Mouse (Mus musculus) granulocyte monocyte progenitor cell, adult 5-6 weeks (primary cell): ENCODE measurements around the gene Rras. TPM values are rescaled to one million over a fixed set of nuclear protein-coding genes. Genes with fewer than 3 reads are reported as not detected.

Experiments used
- ATAC-seq: replicated peaks from 2 replicates; pipeline ENCODE4 v1.8.0; 2016; ENCODE audit warnings: mild to moderate bottlenecking, moderate TSS enrichment, inconsistent platforms; ENCODE audit not compliant: poor library complexity, severe bottlenecking
- total RNA-seq, 2 experiments: library from RNA; stranded (forward) in 1 of 2; stranded (reverse) in 1 of 2; fragments of 200-712, 200-1000 nt in 1 of 2; fragments of >200 nt in 1 of 2; fragmentation: Nextera tagmentation in 1 of 2; gene quantifications; 2 replicates each; pipeline ENCODE4 v1.2.3; 2014 to 2017

Rras gene
- total RNA-seq, 2 experiments from 2014 or later, result 1.0 to 2.3 TPM

DNA sequence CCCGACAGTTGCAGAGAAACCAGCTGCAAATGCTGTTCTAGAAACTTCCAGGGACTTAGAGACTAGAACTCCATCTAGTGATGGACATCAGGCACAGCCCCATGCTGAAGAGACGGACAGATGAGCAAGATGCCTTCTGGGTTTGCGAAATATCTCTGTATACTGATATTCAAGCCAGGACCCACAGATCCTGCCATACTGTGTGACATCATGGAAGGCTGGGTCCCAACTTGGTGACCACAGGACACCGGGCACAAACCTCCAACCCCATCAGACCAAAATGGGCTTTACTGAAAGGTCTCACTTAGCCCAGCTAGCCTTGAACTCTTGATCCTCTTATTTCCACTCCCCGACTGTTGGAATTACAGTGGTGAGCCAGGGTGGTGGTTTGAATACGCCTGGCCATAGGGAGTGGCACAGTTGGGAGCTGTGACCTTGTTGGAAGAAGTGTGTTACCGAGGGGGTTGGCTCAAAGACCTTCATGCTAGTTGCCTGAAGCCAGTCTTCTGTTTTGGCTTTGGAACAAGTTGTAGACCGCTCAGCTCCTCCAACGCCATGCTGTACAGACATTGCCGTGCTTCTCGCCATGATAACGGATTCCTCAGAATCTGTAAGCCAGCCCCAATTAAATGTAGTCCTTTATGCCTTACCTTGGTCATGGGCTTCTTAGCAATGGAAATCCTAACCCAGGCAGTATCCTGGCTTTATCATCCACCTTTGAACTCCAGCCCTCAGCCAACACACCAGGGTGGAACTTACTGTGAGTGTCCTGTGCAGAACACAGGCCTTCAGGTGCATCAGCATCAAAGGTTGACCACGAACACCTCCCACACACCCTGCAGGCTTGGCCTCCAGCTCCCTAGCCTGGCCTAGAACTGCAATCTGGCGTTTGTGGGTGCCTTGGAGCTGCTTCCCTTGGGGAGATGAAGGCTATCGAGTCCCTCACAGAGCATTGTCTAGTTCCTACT, 6.8 kb downstream of the Rras start:
- peak; percentile 54 for ATAC-seq

DNA sequence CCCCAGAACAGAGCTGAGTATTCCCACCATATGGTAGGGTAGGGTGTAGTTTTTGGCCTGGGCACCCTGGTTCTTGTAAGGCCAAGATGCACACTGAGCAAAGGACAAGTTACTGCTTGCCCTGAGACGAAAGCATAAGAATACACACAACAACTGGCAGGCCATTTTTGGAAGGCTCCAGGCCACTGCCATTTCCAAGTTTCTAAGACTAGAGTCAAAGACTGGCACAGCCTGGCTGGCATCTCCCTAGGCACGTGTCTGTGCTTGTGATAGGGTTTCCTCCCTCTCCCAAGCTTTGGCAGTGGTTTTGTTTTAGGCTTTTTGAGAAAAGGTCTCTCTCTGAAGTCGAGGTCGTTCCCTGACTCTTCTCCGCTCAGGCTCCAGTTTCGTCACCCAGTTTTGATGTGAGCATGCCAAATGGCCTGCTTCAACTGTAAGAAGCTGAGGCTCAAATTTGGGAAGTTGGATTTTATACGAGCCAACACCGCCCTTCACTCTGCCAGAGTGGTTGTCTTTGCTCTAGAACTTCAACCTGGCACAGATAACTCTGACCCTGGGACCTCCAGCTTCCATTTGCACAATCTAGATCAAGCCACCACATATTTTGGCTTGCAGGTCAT, 8.0 kb downstream of the Rras start:
- ATAC-seq, result no peak

DNA sequence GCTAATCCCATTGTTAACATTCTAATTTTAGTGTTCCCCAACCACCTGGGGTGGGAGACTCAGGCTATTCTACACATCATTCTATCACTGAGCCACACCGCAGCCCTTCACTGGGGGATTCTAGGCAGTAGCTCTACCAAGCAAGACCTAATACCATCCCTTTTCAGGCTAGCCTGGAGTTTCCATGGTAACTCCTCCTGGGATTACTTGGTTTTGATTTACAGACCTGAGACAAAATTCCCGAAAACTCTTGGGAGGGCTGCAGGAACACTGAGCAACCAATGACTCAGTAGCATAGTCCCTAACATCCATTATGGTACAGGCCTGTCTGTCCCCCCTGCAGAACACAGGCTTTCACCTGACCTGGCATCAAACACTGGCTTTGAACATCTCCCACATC, 8.5 kb downstream of the Rras start:
- ATAC-seq, result no peak

DNA sequence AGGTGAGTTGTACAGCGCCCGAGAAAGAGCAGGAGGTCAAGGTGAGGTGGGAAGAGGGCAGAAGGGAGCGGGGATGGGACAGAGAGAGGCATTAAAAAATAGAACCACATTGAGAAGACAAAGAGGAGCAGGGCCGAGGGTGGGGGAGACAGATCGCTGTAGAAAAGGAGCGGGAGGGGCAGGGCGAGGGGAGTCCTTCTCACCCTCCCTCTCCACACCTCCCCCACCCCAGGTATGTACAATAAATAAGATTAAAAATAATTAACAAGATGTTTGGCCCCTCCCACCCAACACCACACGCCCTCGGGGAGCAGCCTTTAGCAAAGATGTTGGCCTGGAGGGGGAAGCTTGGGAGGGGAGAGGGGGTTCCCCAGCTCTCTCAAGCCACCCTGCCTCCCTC, 10.0 kb downstream of the Rras start:
- ATAC-seq, result no peak

DNA sequence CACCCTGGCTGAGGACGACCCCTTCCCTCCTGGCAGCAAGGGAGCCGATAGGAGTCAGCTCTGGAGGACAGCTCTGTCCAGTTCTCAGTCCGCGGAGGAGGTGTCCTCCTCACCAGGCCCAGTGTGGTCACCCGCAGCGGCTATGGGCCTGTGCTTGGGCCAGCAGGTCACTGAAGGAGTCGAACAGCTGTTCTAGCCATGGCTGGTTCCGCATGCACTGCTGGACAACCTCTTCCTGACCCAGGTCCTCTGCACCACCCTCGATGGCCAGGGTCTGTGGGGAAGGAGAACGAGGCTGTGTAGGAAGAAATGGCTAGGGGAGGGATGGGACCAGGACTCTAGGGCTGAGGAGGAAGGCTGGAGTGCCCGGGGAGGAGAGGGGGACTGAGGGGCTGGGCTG, 10.6 kb downstream of the Rras start:
- ATAC-seq, result no peak

DNA sequence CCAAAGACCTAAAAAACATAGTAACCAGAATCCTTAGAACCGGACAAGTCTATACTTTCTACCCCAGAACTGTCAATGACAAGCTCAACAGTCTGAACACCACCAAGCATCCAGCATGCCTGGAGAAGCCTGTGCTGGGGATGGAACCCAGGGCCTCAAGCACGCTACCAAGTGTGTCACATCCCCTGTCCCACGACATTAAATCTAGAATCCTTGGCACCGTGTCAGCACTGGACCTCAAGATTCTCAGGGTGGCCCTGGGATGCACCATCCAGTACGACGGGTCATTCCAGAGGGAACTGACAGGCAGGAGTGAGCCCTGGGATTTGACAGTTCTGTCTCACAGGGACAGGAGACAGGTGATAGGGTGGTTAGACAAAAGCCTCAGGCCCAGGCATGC, 12.2 kb downstream of the Rras start:
- ATAC-seq, result no peak

DNA sequence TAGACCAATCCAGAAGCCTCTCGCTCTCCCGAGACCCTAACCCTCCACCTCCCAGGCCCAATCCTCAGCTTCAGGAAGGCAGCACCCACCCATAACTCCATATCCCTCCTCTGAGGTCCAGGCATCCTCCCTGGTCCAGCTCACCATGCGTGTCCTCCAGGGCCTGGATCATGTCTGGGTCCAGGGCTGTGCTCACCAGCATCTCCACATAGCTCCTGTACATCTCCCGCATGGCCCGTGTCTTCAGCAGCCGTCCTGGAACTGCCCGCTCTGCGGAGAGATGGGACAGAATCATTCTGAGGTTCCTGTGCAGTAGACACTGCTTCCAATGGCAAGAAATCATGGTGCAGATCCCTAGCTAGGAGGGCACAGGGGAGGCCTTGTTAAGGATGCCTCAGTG, 13.1 kb downstream of the Rras start:
- ATAC-seq, result no peak

DNA sequence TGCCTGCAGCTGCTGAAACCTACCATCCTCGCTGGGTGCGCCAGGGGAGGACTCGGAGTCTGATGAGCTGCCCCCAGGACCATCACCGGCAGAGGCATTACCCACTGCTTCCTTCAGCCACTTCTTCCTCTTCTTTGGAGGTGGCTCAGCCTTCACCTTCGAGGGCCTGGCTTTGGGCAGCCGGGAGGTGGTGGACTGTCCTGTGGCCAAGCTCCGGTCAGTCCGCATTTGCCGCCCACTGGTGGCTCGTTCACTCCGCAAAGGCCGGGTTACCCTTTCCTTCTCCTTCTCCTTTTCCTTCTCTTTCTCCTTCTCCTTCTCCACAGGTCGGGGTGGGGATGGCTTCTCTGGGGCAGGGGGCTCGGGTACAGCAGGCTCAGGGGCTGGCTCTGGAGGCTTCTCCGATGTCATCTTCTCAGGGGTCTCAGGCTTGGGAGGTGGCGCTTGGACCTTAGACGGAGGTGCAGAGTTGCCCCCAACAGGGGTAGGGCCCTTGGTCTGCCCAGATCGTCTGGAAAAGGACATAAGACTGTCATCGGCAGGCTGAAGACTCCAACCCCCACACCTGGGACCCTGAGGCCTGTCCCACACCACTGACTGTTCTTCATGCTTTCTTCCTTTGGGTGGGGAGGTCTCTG, 16.1 kb downstream of the Rras start:
- no peak for ATAC-seq

DNA sequence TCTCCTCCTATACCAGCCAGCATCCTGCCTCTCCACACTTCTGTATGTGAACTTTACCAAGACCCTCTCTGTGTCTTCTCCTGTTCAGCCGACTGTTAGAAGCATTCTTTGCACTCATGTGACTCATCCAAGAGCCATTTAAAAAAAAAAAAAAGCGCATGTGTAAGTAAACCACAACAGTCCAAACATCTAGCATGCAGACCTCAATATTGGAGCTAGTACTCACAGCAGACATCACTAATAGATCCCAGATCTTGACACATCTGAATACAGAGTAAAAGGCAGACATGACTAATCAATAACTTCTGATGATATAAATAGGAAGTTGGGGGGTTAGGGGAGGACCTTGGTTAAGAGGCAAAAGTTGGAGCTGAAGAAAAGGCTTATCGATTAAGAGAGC, 17.9 kb downstream of the Rras start:
- ATAC-seq, result no peak

DNA sequence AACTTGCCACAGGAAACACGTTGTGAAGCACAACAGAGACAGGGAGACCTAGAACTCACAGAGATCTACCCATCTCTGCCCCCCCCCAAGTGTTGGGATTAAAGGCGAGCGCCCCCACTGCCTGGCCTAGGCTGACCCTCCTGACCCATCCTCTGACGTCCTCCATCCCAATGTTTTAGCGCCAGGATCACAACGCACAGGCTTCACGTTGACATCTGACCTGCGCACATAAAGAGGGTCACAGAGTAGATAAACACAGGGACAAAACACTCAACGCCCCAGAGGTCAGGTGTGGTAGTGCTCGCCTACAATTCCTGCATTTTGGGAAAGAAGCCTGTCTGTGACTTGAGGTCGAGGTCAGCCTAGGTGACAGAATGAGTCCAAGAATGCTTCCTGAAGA, 18.9 kb downstream of the Rras start:
- no peak for ATAC-seq

DNA sequence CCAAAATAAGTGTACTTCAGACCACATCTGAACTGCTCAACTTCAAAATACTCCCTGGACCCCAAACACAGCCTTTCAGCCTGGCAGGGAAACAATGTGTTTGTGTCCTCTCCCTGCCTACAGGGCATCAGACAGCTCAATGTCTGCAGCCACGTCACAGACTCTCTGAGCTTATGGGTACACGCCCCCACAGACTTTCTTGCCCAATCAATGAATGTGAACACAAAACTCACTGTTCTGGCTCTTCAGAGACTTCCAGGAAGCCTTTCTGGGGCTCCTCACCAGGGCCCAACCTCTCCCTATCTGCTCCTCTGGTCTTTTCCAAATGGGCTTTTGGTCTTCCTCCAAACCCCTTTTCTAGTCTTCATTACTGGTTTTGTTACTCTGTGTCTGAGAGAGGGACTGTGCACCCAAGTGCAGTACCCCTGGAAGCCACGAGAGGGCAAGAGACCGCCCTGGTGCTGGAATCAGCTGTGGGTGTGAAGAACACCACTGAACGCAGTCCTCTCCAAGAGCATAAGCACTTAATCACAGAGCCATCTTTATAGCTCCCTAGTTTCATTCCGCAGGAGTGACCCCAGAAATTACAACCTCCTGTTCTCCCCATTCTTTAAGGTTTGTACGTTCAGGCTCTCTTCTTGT, 20.1 kb downstream of the Rras start:
- ATAC-seq, result peak; percentile 79

DNA sequence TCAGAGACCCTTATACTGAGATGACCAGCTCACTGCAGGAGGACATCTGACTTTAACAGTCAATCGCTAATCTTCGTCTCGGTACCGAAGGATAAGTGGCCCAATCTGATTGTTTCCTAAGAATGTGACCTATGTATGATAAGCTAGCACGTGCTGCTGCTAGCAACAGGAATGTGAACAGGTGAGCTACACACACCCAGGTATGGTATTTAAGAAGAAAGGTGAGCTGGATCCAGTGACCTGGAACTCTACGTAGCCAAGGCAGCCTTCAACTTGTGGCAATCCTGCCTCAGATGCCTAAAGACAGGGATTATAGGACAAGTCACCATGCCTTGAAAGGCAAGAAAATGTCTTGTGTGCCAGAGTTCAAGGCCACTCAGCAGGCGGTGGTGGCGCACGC, 20.6 kb downstream of the Rras start:
- no peak for ATAC-seq

DNA sequence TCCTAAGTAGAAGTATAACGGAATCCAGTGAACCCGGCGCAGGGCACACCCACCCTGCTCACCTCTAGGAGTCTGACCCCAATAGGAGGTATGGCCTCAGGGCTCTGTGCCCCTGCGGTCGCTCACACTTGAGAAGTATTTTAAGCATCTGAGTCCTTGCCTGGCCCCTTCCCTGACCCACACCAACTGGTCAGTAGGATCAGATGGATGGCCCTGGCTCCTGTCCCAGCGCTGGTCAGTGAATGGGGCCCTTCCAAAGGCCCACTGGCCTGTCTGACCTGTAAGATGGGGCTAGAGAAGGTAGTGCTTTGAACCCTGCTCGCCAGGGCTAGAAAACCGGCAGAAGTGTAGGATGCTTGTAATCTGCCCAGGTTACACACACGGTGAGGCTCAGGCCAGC, 23.1 kb downstream of the Rras start:
- no peak for ATAC-seq

DNA sequence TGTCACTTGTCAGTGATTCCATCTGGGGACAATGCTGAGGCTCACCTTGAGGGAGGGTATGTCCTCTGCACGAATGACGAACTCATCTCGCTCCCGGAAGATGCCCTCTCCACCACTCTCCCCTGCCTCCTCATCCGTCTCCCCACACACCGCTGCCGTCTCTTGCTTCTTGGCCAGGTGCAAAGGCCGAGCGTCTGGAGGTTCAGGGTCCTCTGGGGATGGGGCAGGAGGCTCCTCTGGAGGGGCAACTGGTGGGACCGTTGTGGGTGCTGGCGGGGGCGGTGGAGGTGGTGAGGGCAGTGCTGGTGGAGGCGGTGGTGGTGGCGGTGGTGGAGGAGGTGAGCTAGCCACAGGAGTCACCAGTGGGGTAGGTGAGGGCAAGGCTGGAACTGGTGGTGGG, 25.5 kb downstream of the Rras start:
- no peak for ATAC-seq

DNA sequence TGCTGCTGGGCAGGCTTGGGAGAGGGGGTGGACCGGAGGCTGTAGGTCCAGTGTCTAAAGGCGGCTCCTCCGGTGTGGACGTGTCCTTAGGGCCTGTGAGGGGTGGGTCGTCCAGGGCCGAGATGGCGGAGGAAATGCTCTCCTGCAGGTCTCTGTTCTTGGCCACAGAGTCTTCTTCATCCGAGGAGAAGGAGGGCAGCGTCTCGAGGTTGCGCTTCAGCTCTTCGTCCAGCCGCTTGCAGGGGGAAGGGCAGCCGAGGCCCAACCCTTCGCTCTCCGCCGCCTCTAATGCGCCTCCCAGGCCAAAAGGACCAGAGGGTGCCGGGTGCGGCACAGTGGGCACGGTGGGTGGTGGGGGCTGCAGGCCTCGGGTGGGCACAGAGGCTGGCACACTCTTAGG, 28.0 kb downstream of the Rras start:
- no peak for ATAC-seq

DNA sequence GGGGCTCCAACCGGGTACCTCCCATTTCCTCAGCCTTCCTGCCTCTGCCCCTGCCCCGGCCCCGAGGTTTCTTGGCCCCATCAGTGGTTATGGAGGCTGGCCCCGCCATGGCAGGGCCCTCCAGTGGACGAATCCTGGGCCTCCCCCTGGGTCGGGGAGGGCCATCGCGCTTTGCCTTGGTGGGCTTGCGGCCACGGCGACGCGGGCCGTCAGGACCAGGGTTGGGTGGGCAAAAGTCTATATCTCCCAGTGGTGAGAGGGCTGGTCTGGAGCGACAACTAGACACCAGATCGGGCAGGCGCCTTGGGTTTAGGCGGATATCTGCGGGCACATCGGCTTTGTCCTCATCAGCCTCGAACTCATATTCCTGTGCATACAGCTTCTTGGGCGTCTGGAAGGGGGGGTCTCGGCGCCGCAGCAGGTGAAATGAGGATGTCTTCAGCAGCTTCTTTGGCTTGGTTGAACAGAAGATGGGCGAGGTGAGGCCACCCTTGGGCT, 29.1 kb downstream of the Rras start:
- no peak for ATAC-seq

DNA sequence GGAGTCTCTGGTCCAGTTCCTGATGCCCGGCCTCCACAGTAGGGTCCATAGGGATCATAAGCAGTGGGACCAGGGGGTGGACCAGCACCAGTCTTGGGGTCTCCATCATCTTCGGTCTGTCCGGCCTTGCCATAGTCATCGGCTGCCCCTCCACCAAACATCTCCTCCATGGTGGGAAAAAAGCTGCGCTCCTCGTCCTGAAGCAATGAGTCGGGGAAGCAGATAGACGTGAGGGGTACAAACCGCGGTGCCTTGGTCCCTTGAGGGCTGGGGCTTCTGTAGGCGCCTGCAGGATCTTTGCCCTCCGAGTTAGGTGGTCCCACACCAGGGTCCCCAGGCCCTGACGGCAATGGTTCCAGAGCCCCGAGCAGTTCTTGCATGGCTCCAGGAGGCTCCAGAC, 29.7 kb downstream of the Rras start:
- ATAC-seq, result no peak

DNA sequence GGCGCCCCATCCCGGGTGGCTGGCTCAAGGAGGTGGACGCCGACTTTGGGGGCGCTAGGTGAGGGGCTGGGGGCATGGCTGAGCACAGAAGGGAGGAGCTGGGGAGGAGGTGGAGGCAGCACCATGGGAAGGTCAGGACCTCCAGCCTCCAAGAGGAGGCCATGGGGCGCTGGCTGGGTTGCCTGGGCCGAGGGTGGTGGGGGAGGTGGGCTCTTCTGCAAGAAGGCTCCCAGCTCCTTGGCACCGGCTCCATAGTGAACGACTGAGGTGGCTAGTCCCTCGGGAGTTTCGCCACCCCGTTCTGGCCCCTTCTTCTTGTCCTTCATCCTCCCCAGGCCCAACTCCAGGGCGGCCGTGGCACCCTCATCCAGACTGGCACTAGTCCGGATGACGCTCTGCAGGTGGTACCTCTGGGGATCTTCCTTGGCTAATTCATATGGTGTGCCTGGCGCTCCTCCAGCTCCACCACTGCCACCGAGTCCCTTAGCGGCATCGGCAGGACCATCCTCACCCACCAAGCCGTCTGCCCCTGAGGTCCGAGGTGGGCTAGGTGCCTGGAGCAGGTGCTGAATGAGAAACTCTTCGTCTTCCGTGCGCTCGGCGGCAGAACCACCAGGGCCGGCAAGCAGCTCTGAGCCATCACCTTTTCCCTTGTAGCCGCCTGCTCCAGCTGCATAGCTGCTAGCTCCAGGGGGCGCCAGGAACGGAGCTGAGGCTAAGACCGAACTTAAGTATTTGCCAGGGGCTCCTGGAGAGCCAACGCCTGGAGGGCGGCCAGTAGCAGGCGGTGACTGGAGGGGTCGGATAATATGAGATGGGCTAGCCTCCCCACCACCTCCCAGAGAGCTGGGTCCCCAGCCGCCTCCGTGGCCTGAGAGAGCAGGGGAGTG, 30.5 kb downstream of the Rras start:
- no peak for ATAC-seq

DNA sequence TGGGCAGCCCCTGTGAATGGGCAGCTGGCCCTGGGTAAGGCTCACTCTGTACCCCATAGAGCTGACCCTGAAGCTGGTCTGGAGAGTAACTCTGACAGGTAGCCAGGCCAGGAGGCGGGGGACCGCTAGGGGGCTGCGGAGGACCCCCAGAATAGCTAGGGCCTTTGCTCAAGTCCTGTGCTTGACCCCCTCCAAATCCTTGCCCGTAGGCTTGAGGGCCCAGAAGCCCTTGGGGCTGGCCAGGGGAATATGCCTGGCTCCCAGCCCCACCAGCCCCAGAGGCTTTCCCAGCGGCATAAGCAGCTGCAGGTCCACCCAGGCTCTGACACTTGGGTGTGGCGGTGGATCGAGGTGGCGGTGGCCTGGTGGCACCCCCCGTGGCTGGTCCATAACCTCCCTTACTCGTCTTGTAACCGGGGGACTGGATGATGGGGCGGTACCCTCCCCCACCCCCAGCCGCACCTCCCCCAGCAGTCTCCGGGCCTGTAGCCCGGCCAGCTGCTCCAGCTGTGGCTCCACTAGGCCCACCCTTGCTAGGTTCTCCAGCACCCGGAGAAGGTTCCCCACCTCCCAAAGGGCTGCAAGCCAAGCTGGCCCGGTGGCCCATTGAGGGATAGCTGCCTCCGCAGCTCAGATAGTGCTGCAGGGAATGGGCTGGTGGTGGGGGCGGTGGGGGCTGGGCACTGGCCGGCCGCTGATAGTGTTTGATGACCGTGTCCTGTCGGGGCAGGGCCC, 31.3 kb downstream of the Rras start:
- no peak for ATAC-seq
